Mouse (Mus musculus) fat pad, adult 2 months (tissue): ENCODE measurements around the gene Hmgn1.
"Not testable (repeated sequence)": the region's sequence is repeated elsewhere in the genome, so short reads cannot be mapped to it uniquely, and the experiment has no call there.

Experiments used
- DNase-seq: peaks from one replicate; pipeline ENCODE4 v3.0.0-alpha.2; 2011; ENCODE audit warnings: low read depth, low spot score; ENCODE audit errors: extremely low read depth

Gene Hmgn1

DNA sequence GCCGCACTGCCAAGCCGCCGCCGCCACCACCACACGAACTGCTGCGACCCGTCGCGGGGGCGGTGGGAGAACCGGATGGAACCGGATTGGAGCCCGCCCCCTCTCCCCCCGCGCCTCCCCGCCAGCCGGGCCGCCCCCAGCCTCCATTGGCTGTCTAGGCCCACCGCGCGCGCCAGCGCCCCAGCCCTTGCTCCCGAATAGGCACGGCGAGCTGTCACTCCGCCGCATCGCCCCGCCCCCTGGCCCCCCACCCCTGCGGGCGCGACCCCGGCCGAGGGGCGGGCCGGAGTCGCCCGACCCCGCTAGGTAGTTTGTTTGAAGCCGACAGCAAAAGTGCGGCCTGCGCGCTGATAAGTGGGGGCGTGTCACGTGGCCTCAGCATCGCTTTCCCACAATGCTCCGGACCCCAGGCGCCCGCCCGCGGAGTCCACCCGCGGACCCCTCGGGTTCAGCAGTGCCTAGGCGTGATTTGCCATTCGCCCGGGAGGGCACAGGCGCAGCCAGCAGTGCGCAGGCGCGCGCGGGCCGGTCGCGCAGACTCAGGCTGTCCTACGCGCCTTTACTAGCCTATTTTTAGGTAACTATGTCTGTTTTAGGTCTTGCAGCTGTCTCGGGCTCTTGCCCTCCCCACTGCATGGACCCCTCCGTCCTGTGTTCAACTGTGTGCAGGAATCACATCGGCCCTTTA is at the start of gene Hmgn1:
TSS of gene Hmgn1 (minus strand) at position 73 of the 688 bp plus-strand sequence.
- no peak for DNase-seq

DNA sequence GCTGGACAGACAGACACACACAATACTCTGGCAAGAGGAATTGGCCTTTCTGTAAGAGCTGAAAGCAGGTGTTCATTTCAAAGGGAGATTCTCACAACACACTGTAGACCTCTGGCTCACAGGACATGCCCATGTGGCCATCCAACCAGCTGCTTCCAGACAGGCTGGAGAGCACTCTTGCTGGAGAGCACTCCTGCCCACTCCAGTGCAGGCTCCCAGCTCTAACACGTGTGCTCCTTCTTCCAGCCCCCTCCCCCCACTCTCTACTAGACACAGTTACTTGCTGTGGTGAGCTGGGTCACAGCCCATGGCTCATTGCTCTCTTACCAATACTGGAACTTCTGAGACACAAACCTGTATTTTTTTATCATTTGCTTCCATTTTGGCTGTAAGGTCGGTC is 47.9 kb upstream of the Hmgn1 start:
- DNase-seq, result no peak

DNA sequence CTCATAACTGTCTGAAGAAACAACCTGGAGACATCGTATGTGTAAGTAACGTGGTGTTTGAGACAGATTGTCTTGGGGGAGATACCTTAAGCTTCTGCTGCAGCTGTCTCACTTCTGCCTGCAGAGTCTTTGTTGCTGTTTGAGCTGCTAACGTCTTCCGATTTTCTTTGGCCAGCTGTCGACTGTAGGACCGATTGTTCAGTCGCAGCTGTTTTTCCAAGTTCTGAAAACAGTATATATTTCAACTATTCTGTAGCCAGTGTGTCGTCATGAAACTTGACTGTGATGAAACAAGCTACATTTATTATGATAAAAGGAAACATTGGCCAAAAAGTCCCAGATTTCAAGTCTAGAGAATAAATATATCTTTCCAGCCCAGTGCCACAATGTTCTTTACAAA is 46.1 kb upstream of the Hmgn1 start:
- DNase-seq, result no peak

- DNase-seq, result no peak
These were observed 41.3 kb upstream of the Hmgn1 start for GRCm38 (mm10) chr16:96168837-96169236.

GRCm38 (mm10) chr16:96165723-96166264 is 38.3 kb upstream of the Hmgn1 start:
- DNase-seq, result no peak

DNA sequence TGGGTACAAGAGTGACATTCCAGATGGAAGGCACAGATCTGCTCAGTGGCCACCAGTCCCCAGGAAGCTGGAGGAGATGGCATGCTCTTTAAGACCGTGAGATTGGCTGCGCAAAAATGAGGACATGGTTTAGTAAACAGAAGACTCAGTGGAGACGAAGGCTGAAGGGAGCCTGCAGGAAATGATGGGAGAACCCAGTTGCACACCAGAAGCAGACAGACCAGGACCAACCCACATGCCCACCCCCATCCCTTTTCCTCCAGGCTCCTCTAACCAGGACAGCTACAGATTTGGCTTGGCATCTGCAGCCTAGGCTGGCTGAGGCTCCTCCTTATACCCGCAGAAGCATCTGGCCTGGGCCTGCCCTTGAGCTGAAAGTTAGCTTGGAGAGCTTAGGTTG is 33.8 kb upstream of the Hmgn1 start:
- no peak for DNase-seq

DNA sequence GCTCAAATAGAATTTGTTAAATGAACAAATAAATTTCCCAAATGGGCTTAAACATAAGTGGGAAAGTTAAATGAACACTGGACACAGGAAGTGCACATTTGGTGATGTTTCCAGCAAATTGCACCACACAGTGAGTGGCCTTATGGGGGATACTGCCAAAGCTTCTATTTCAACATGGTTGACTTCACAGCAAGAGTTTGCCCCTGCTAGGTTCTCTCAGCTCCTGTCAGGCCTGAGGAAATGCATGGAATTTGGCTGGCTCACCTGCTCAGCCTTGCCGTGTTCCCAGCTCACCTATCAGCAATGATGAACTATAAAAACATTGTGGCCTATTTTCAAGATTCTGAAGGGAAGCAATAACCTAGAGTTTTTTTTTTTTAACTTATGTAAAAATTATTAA is 33.4 kb upstream of the Hmgn1 start:
- no peak for DNase-seq

- no peak for DNase-seq
These were observed 32.3 kb upstream of the Hmgn1 start for GRCm38 (mm10) chr16:96159794-96160346.

GRCm38 (mm10) chr16:96159091-96159731 is 31.7 kb upstream of the Hmgn1 start:
- no peak for DNase-seq

DNA sequence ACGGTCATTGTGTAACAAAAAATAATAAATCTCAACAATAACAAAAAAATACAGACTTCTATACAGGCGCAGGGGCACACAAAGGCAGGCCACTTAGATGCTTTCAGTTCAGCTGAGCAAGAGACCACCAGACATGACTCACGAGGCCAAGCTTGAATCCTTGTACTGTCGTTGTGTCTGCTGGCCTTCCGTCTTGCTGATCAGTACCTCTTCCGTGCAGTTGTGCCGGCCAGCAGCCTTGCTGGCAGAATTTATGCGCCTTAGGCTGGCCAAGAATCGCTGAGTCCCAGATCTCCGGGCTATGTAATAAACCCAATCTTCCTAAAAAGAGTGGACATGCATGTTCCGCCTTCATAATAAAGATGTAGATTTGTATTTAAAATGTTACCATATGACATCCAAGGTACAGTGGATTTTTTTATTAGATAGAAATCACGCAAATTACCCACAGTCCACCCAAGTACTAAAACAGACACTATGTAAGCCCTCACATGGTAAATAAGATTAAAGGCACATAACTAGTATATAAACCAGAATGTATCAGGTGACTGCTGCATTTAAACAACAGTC is 31.1 kb upstream of the Hmgn1 start:
- DNase-seq, result no peak

GRCm38 (mm10) chr16:96157171-96157570 is 29.6 kb upstream of the Hmgn1 start:
- no peak for DNase-seq

DNA sequence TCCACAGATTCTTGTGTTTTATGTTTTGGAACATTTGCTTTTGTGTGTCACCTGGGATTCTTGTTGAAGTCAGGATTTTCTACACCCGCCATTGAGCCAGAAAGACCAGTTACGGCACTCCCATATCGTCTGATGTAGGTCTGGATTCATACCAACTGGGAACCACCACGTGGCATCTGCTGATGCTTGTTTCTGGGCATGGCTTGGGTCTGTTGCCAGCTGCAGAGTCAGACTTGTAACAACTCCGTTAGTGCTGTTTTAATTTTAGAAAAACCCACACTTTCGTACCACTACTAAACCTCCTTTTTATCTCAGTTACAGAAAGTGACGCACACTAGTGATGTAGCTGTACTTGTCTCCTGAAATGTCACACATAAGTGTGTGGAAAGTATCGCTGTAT is 28.5 kb upstream of the Hmgn1 start:
- no peak for DNase-seq

DNA sequence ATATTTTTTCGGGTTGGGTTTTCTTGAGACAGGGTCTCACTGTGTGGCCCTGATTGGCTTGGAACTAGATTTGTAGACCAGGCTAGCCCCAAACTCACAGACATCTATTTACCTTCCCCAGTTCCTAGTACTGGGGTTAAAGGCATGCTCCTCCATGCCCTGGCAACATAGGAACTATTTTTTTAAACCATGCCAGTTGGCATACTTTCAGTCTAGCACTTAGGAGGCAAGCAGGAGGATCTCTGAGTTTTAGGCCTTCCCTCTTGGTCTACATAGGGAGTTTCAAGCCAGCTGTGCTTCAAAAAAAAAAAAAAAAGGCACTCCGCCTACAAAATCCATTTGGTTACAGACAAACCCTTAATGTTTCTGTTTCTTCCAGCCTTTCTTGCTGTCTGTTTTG is 26.9 kb upstream of the Hmgn1 start:
- peak; percentile 98 for DNase-seq

DNA sequence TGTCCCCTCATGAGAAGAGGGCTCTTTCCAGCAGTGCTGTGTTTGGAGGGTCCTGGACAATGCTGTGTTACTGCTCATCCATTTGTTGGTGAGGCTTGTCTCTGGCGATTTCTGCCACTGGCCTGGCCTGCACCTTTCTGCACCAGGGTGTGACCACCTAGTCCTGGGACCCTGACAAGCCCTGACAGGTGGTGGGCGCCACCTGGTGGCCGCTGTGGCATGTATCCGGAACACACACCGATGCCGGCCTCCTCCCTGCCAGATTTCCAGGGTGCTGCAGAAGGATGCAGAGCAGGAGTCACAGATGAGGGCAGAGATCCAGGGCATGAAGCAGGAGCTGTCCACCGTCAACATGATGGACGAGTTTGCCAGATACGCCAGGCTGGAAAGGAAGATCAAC is 24.0 kb upstream of the Hmgn1 start:
- no peak for DNase-seq

DNA sequence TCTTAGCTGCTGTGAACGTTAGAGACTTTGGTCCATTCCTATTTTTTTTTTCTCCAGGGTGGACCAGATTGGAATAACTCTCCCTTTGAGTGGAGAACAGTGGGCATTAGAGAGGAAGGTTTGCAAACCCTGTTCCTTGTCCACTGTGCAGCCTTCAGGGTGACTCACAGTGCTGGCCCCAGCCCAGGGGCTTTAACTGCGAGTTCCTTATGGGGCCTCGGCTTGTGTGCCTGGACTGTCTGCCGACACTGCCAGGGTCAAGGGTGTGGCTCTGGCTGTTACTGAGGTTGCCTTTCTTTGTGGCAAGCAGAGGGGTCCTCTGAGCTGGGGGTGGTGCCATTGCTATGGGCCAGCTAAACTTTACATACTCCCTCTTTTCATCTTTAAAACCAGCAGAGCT is 23.5 kb upstream of the Hmgn1 start:
- no peak for DNase-seq

DNA sequence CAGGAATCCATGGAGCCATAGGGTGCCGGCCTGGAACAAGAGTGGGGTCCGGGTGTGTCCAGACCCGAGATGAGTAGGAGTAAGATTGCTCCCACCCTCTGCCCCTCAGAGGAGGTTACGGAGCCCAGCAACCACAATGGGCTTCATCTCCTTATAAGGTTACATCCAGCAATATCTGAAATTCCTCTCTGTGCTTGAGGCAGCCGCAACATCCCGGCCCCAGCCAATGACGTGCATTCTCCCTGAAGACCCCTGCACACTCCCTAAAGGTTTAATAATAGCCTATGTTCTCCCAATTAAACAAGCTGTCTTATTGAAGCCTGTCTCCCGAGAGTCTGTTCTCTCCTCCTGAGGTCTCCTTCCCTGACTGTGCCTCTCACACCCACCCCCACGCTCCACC is 21.8 kb upstream of the Hmgn1 start:
- DNase-seq, result no peak

- no peak for DNase-seq
These were observed 21.3 kb upstream of the Hmgn1 start for GRCm38 (mm10) chr16:96148834-96149233.

GRCm38 (mm10) chr16:96145814-96146213 is 18.3 kb upstream of the Hmgn1 start:
- DNase-seq, result no peak

DNA sequence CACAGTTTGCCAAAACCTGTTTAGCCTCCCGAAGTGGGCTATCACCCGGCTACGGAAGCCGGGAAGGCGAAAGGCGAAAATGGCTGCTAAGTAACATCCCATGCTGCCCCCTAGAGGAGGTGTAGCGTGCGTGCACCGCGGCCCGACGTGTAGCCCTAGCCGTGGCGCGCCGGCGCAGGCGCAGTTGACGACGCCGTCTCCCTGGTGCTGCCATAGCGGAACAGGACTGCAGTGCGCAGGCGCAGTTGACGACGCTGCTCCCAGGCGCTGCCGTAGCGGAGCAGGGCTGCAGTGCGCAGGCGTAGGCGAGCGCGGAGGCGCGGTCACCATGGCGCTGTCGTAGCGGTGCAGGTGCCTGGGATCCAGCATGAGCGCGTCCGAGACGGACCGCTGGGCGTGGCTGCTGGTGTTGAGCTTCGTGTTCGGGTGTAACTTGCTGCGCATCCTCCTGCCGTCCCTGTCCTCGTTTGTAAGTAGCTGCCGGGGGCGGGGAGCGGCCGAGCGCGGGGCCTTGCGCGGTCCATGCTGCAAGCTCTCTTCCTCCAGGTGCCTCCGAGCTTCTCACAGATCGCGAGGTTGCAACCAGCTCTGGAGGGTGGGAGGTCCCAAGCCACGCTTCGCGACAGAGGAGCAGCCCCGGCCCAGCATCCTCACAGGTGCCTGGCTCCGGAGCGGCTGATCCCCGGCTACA is 17.7 kb upstream of the Hmgn1 start, which contains the start of gene Wrb:
TSS of gene Wrb (plus strand) at position 298 of the 691 bp plus-strand sequence.
- DNase-seq, result peak; percentile 80

DNA sequence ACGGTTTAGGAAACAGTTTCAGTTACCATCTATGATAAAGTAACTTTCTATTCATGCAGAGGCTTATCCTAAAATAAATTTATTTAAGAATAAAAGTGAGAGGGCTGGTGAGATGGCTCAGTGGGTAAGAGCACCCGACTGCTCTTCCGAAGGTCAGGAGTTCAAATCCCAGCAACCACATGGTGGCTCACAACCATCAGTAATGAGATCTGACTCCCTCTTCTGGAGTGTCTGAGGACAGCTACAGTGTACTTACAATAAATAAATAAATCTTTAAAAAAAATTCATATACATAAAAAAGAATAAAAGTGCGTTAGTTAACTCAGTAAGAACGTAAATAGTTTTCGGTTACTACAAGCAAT is 17.2 kb upstream of the Hmgn1 start:
- not testable (repeated sequence) for DNase-seq

- DNase-seq, result no peak
These were observed 937 bp upstream of the Hmgn1 start for GRCm38 (mm10) chr16:96128466-96128865.
